Mouse (Mus musculus) limb, embryonic 10.5 days (tissue): ENCODE measurements around the gene Vav2. TPM values are rescaled to one million over a fixed set of nuclear protein-coding genes. Genes with fewer than 3 reads are reported as not detected.
A peak's percentile ranks its signal among the peaks of the same experiment; 100 is the strongest.

Source experiments
- DNase-seq: peaks from one replicate; pipeline ENCODE4 v3.0.0-alpha.2; 2017; ENCODE audit warnings: low spot score
- H3K27ac ChIP-seq: fragments of 300-500 bp; sonication (generic); 2 replicates; pipeline ENCODE4 v1.5.1; 2016; ENCODE audit warnings: mild to moderate bottlenecking
- H3K27me3 ChIP-seq: fragments of 300-500 bp; sonication (generic); 2 replicates; pipeline ENCODE4 v1.6.1; 2016; ENCODE audit warnings: low read depth, mild to moderate bottlenecking; ENCODE audit not compliant: poor library complexity, severe bottlenecking
- H3K36me3 ChIP-seq: fragments of 300-500 bp; sonication (generic); 2 replicates; pipeline ENCODE4 v1.6.1; 2016; ENCODE audit warnings: mild to moderate bottlenecking, moderate library complexity
- H3K4me1 ChIP-seq: fragments of 300-500 bp; sonication (generic); 2 replicates; pipeline ENCODE4 v1.6.1; 2016
- H3K4me3 ChIP-seq: fragments of 300-500 bp; sonication (generic); 2 replicates; pipeline ENCODE4 v1.5.1; 2016; ENCODE audit warnings: mild to moderate bottlenecking, moderate library complexity
- H3K9me3 ChIP-seq: fragments of 300-500 bp; sonication (generic); replicated peaks from 2 replicates; pipeline ENCODE4 v1.6.1; 2016; ENCODE audit warnings: mild to moderate bottlenecking
- WGBS: fragments of 180-500 bp; shearing (Covaris S2); methylation state at CpG from one replicate; pipeline ENCODE4 v1.1.7; 2016; 5-methylcytosine and 5-hydroxymethylcytosine counted together
- polyA plus RNA-seq: library from polyadenylated mRNA; unstranded; fragments of >200 nt; fragmentation: Nextera tagmentation; extraction: Ambion mirVana; gene quantifications from 2 replicates; pipeline ENCODE4 v1.2.1, GENCODE M21; 2016

Gene Vav2
- polyA plus RNA-seq, 1 experiment from 2014 or later, result 9.2 TPM

DNA sequence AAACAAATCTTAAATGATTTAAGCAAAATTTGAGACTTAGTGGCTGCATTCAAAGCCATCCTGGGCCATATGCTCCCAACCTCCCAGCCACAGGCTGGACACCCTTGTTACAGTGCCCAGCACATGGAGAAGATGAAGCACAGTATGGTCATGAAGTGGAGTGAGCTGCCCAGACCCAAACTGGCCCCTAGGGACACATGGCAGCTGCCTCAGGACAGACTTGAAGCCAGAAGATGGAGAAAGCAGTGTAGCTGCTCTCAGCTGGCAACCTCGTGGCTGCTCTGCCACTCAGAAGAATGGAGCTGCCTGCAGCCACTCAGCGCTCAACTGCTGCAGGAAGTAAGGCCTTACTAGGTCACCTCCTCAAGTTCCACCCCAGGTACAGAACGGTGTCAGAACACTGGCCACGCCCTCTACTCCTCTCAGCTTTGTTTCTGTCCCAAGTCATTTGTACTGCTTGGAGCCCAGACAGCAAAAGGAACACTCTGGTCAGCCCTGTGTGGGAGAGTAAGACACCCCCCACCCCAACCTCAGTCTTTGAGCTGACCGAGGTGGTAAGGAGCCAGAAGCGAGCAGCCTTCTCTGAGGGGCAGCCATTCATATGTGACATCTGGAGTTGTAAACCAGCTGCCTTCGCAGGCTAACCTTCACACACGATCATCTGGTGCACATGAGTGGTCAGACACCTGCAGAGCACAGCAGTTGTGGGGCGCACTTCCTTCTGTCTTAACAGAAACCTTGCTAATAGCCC, 130.0 kb downstream of the Vav2 start:
- Histone ChIP-seq H3K4me3 (no peak overlapping the region), H3K4me1 (peaks cover 24% of the 10 kb centered on the region), H3K36me3 (peaks cover 65% of the 10 kb centered on the region), H3K9me3 (no peaks in the 10 kb centered on the region), H3K27ac (no peak overlapping the region), H3K27me3 (no peaks in the 10 kb centered on the region)
- 83% methylated on average over 9 of the region's 9 CpGs for WGBS
- DNase-seq, result no peak

DNA sequence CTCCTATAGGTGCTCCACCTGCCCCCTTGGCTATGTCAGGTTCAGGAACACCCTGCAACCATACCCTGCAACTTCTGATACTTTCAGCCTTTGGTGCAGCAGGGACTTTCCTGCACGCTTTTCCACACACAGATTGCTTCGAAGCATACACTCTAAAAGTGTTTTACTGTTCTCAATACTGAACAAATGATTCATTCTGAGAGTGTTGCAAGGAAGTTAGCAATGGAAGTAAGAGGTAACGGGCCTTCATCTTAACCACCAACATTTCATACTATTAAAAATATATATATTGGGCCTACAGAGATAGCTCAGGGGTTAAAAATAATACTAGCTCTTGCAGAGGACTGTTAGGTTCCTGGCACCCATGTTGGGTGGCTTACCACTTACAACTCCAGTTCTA, 132.1 kb downstream of the Vav2 start:
- Histone ChIP-seq H3K36me3 (peaks cover 78% of the 10 kb centered on the region), H3K4me3 (no peak overlapping the region), H3K27me3 (no peaks in the 10 kb centered on the region), H3K9me3 (no peaks in the 10 kb centered on the region), H3K4me1 (peaks cover 13% of the 10 kb centered on the region), H3K27ac (no peak overlapping the region)
- 97% methylated on average over 3 of the region's 3 CpGs for WGBS
- no peak for DNase-seq

DNA sequence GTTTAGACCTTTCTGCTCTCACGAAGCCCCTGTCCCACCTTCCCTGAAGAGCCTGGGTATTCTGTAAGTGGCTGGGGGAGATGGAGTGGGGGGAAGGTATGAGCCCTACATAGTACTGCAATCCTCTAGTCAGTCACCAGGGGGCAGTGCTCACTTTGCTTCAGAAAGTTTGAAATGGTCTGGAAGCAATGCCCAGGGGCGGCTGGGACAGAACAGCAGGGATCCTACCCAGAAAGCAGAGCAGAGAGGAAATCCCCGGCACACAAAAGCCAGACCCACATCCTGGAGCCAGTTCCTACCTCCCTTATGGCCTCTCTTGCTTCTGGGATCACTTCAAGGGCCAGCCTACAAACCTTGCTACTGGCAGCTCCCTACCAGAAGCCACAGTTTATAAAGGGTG, 137.8 kb downstream of the Vav2 start:
- 18% methylated on average over 3 of the region's 3 CpGs for WGBS
- Histone ChIP-seq H3K4me1 (peaks cover 11% of the 10 kb centered on the region), H3K9me3 (no peaks in the 10 kb centered on the region), H3K4me3 (0 out of 2 replicates have a peak overlapping the region, but pooled peaks have one; percentile 14), H3K36me3 (peaks cover 81% of the 10 kb centered on the region), H3K27ac (peak overlapping the region; percentile 73), H3K27me3 (no peaks in the 10 kb centered on the region)
- peak; percentile 90 for DNase-seq

DNA sequence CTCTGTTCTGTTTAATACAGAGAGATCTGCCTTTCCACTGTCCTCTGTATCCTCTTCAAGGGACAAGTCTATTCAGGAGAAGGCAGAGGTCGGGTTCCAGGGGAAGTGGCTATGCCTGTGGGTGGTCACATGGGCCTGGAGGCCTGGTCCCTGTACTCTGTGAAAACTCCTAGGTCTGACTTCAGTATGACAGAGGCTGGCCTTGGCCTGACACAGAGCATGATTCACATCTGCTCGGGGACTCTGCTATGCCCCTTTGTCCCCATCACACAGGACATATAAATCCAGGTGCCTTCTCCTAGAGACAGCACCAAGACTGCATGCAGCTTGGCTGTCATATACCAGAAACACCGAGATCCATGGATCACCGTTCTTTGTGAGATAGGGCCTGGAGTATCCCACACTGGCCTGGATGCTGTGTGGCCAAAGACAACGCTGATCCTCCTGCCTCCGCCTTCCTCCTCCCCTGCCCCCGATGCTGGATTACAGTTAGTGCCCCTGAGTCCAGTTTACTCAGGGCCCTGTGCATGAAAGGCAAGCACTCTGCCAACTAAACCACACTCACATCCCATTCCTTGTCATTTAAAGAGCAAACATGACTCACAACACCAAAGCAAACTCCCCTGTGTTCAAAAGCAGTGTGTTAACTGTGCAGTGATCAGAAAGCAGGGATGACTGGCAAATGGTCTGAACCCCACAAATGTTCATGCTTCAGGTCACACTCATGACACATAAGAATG, 139.7 kb downstream of the Vav2 start:
- Histone ChIP-seq H3K36me3 (peaks cover 86% of the 10 kb centered on the region), H3K27ac (no peak overlapping the region), H3K4me3 (no peak overlapping the region), H3K9me3 (no peaks in the 10 kb centered on the region), H3K4me1 (peaks cover 11% of the 10 kb centered on the region), H3K27me3 (no peaks in the 10 kb centered on the region)
- WGBS, result 84% methylated on average over 7 of the region's 7 CpGs
- no peak for DNase-seq

DNA sequence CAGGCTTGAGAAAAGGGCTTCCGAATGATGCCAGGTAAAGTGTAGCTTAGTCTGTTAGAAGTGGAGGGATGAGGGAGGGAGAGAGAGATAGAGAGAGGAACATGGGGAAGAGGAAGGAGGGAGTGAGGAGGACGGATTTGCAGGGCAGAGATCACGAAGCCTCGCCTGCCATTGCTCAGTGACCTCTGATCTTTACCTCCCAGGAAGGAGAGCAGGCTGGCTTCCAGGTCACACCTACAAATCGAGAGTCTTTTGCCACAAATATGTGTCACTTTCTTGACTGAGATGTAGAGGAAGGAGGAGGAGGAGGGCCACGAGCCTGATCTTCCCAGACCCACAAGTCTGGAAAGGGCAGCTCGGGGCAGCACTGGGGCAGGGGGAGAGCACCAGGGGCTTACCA, 142.4 kb downstream of the Vav2 start:
- 70% methylated on average over 7 of the region's 7 CpGs for WGBS
- H3K27ac ChIP-seq, result no peak overlapping the region
- H3K4me1 ChIP-seq, result peaks cover 8% of the 10 kb centered on the region
- H3K9me3 ChIP-seq, result no peaks in the 10 kb centered on the region
- H3K27me3 ChIP-seq, result no peaks in the 10 kb centered on the region
- H3K4me3 ChIP-seq, result no peak overlapping the region
- DNase-seq, result no peak
- H3K36me3 ChIP-seq, result peaks cover 76% of the 10 kb centered on the region

DNA sequence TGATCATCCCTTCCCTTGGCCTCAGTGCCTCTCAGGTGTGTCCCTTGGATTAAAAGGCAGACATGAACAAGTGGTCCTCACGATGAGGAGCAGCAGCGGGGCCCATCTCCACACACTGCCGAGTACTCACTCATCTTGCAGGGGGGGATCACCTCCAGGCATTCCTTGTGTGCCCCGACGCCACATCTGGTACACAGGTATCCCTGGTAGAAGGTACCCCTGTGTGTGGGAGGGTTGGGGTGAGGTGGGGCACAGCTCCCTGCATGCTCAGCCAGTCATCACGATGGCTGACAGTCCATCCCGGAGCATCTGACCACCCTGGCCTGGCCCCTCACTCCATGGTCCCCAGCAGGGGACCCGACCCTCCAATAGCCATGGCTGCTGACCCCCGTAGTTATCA, 145.1 kb downstream of the Vav2 start:
- Histone ChIP-seq H3K27me3 (no peaks in the 10 kb centered on the region), H3K36me3 (peaks cover 86% of the 10 kb centered on the region), H3K27ac (no peak overlapping the region), H3K4me1 (no peaks in the 10 kb centered on the region), H3K4me3 (no peak overlapping the region), H3K9me3 (no peaks in the 10 kb centered on the region)
- 93% methylated on average over 9 of the region's 9 CpGs for WGBS
- DNase-seq, result no peak

DNA sequence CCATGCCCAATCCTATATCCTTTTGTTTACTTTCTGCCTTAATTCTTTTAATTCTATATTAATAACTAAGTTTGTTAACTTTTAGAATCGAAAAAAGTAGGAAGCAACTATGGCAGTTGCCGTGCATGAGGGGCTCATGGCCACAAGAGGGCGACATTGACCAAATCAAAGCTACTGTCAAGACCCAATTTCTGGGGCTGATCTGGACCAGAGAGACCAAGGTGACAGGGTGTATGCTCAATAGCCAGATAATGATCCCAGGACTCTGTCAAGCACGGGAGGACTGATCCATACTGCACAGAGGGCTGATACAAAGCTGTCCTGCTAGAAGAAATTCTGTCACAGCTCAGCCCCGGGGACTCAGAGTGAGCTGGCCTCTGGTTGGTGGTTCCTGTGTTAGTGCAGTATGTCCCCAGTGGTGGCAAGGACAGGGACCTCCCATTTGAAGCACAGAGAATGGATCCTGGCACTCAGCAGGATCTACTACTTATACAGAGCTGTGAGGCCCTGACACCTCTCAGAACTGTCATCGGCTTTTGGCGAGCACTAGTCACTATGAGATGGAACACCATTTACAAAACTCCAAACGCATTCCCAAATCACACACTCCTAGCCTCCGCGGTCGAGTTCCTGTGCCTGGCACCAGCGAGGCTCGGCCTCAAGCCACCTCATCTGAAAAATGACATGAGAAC, 145.8 kb downstream of the Vav2 start:
- H3K9me3 ChIP-seq, result no peaks in the 10 kb centered on the region
- no peaks in the 10 kb centered on the region for H3K4me1 ChIP-seq
- H3K4me3 ChIP-seq, result no peak overlapping the region
- H3K36me3 ChIP-seq, result peaks cover 86% of the 10 kb centered on the region
- H3K27me3 ChIP-seq, result no peaks in the 10 kb centered on the region
- no peak overlapping the region for H3K27ac ChIP-seq
- 73% methylated on average over 13 of the region's 13 CpGs for WGBS
- peak; percentile 85 for DNase-seq

DNA sequence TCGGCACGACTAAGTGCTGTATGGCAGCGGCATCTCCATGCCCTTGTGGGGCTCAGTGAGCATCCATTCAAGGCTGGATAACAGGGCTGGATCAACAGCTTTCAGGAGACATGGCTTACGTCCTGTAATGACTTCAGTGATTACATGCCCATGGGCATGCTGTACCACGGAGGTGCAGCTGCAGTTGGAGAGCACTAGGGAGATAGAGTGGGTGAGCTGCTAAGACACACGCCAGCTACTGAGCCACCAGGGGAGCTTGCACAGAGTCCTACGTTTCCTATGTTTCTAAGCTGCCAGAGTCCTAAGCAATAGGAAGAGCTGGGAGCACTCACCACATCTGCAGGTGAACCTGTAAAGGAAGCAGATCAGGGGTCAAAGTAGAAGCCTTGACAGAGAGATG, 148.0 kb downstream of the Vav2 start:
- H3K36me3 ChIP-seq, result peaks cover 86% of the 10 kb centered on the region
- H3K27ac ChIP-seq, result no peak overlapping the region
- WGBS, result 95% methylated on average over 7 of the region's 7 CpGs
- no peak for DNase-seq
- H3K4me1 ChIP-seq, result no peaks in the 10 kb centered on the region
- no peaks in the 10 kb centered on the region for H3K9me3 ChIP-seq
- H3K4me3 ChIP-seq, result no peak overlapping the region
- no peaks in the 10 kb centered on the region for H3K27me3 ChIP-seq

DNA sequence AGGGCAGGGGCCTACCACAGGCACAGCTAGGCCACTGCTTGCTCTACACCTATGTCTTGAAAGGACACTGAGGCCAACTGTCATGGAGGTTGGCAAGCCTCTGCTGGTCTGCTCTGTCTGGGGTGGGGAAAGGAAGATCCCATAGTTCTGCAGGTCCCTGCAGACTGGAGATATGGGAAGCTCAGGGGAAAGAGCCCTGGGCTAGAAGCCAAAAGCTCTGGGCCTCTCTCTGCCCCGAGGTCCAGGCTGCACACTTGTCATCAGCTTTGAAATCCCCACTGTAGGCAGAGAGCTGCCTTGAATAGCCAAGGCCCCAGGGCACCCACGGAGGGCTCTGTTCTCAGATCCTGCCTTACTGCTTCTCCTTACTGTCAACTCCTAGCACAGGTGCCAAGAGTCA, 158.5 kb downstream of the Vav2 start:
- WGBS, result 90% methylated on average over 2 of the region's 2 CpGs
- Histone ChIP-seq H3K27ac (no peak overlapping the region), H3K4me1 (no peaks in the 10 kb centered on the region), H3K4me3 (no peak overlapping the region), H3K27me3 (no peaks in the 10 kb centered on the region), H3K36me3 (peaks cover 92% of the 10 kb centered on the region), H3K9me3 (no peaks in the 10 kb centered on the region)
- no peak for DNase-seq

DNA sequence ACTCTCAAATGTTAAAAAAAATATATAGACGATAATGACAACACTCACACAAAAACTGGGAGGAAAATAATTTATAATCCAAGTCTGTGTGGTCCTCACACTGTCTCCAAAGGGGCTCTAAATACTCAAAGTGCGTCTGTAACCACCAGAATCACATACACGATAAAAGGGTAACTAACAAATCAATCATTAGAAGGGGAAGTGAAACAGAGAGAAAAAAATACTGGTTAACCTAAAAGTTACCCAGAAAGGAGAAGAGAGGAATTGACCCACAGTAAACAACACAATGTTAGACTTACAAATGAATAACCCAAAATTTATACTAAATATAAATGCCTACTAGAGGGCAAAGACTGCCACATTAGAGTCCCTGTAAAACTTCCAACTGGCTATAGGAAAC, 161.0 kb downstream of the Vav2 start:
- H3K36me3 ChIP-seq, result peaks cover 86% of the 10 kb centered on the region
- 87% methylated on average over 3 of the region's 3 CpGs for WGBS
- no peaks in the 10 kb centered on the region for H3K27me3 ChIP-seq
- H3K27ac ChIP-seq, result no peak overlapping the region
- DNase-seq, result no peak
- H3K4me1 ChIP-seq, result no peaks in the 10 kb centered on the region
- no peaks in the 10 kb centered on the region for H3K9me3 ChIP-seq
- no peak overlapping the region for H3K4me3 ChIP-seq

DNA sequence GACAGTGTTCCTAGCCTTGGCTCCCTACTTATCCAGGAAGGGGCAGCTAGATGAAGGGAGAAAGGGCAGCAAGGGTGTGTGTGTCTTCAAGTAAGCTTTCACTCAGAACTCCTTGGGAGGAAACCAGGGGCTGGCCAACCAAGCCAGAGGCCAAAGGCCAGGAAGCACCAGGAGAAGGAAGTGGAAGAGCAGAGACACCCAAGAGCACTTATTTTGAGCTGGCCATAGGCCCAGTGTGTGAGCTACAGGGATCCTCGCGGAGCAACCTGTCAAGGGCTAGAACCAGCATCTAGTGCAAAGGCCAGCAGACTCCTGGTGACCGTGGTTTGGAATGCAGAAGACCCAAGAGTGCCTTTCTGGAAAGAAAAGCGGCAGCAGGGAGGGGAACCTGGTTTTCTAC, 163.8 kb downstream of the Vav2 start:
- Histone ChIP-seq H3K36me3 (peaks cover 58% of the 10 kb centered on the region), H3K4me3 (no peak overlapping the region), H3K9me3 (no peaks in the 10 kb centered on the region), H3K27me3 (no peaks in the 10 kb centered on the region), H3K27ac (no peak overlapping the region), H3K4me1 (no peaks in the 10 kb centered on the region)
- 87% methylated on average over 4 of the region's 4 CpGs for WGBS
- DNase-seq, result no peak

DNA sequence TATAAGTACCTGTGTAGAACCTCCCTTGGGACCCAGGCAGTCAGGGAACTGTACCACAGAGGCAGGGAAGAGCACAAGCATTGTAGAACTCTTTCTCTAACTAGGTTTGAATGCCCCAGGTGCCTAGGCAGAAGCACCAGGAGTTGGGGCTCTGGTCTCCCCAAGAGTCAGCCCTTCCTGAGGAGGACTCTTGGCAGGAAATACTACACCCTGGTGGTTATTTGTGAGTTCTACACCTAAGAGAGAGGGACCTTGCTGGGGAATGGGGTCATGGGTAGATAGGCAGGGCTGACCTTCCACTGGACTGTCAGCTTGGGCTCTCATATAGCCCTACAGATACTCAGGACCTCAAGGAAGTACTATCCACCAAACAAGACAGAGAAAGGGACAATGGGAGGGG, 175.4 kb downstream of the Vav2 start:
- Histone ChIP-seq H3K27me3 (no peaks in the 10 kb centered on the region), H3K27ac (no peak overlapping the region), H3K9me3 (no peaks in the 10 kb centered on the region)

DNA sequence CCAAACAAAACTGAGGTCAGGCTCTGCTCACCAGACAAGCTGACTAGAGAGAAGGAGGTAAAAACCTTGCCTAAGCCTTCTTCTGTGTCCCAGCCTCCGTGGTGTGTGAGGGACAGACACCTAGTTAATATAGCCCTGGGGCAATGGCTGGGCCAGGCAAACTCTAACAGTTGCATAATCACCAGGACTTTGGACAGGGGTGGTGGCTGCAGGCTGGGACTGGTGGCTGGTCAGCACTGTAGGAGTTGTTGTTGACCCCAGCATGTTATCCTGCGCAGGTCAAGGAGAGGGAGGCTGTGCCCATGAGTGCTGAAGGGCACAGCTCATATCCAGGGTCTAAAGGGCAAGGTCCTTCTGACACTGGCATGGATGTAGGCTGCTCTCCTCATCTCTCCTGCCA, 178.6 kb downstream of the Vav2 start, which contains the start of gene Sardh:
Gene Sardh (minus strand): TSS at position 127 of the 400 bp plus-strand sequence.
- 79% methylated on average over 2 of the region's 2 CpGs for WGBS

More for the DNA sequence above, 175.4 kb downstream of the Vav2 start:
- peaks cover 19% of the 10 kb centered on the region for H3K4me1 ChIP-seq
- DNase-seq, result no peak
- no peak overlapping the region for H3K4me3 ChIP-seq
- no peaks in the 10 kb centered on the region for H3K36me3 ChIP-seq

More for the DNA sequence above, 178.6 kb downstream of the Vav2 start, which contains the start of gene Sardh:
- Histone ChIP-seq H3K4me1 (peaks cover 15% of the 10 kb centered on the region; the same call in 1 of the 2 replicates), H3K27ac (0 out of 2 replicates have a peak within 1 kb of the TSS, but pooled peaks have one; percentile 0), H3K36me3 (no peaks in the 10 kb centered on the region), H3K9me3 (no peaks in the 10 kb centered on the region), H3K4me3 (no peak within 1 kb of the TSS), H3K27me3 (no peaks in the 10 kb centered on the region)
- DNase-seq, result no peak
